Mouse (Mus musculus): ENCODE results near the gene Mon2. TPM values are rescaled to one million over a fixed set of nuclear protein-coding genes. Genes with fewer than 3 reads are reported as not detected.

Mon2 gene
- polyA plus RNA-seq (2015; fragmentation: Nextera tagmentation; extraction: Ambion mirVana), result 7.5 and 7.6 TPM in 2 replicates

- H3K27me3 ChIP-seq (ENCODE audit: control insufficient read depth, insufficient read depth, low read depth, low read length), result no peaks in the 10 kb centered on the region
- ATAC-seq (ENCODE audit: low read depth), result peak; percentile 99
- WGBS (ENCODE audit: insufficient replicate concordance), result under 1% methylated on average over 55 of the region's 58 CpGs
- peaks cover 18% of the 10 kb centered on the region for H3K4me1 ChIP-seq (ENCODE audit: control insufficient read depth, low read depth, low read length)
- H3K36me3 ChIP-seq (ENCODE audit: control insufficient read depth, insufficient read depth), result no peaks in the 10 kb centered on the region
- H3K4me3 ChIP-seq (ENCODE audit: low read depth, low read length), result peak within 1 kb of the TSS; percentile 90
- H3K4me2 ChIP-seq (ENCODE audit: low read depth, low read length), result peak within 1 kb of the TSS; percentile 81
- H3K9ac ChIP-seq (ENCODE audit: low read depth, low read length), result peak within 1 kb of the TSS; percentile 89
- H3K27ac ChIP-seq (ENCODE audit: low read length), result peak within 1 kb of the TSS; percentile 75
- no peaks in the 10 kb centered on the region for H3K9me3 ChIP-seq (replicated peaks; ENCODE audit: control insufficient read depth, low read length)
Observed at GRCm38 (mm10) chr10:123076245-123077023, at the start of gene Mon2. Gene Mon2 (minus strand): TSS chr10:123076505.

GRCm38 (mm10) chr10:123120666-123121392, 44.5 kb upstream of the Mon2 start:
- Histone ChIP-seq H3K4me2 (ENCODE audit: low read depth, low read length) (no peak overlapping the region), H3K4me1 (ENCODE audit: control insufficient read depth, low read depth, low read length) (no peaks in the 10 kb centered on the region), H3K36me3 (ENCODE audit: control insufficient read depth, insufficient read depth) (peaks cover 68% of the 10 kb centered on the region), H3K9me3 (replicated peaks; ENCODE audit: control insufficient read depth, low read length) (no peaks in the 10 kb centered on the region), H3K27me3 (ENCODE audit: control insufficient read depth, insufficient read depth, low read depth, low read length) (no peaks in the 10 kb centered on the region), H3K4me3 (ENCODE audit: low read depth, low read length) (no peak overlapping the region), H3K27ac (ENCODE audit: low read length) (no peak overlapping the region), H3K9ac (ENCODE audit: low read depth, low read length) (no peak overlapping the region)
- WGBS (ENCODE audit: insufficient replicate concordance), result 90% methylated on average over 14 of the region's 14 CpGs
- peak; percentile 73 for ATAC-seq (ENCODE audit: low read depth)

GRCm38 (mm10) chr10:123116861-123117260, 40.6 kb upstream of the Mon2 start:
- Histone ChIP-seq H3K9me3 (replicated peaks; ENCODE audit: control insufficient read depth, low read length) (no peaks in the 10 kb centered on the region), H3K4me2 (ENCODE audit: low read depth, low read length) (no peak overlapping the region), H3K4me1 (ENCODE audit: control insufficient read depth, low read depth, low read length) (no peaks in the 10 kb centered on the region; the same call in 1 of the 2 replicates), H3K27me3 (ENCODE audit: control insufficient read depth, insufficient read depth, low read depth, low read length) (no peaks in the 10 kb centered on the region), H3K27ac (ENCODE audit: low read length) (no peak overlapping the region), H3K36me3 (ENCODE audit: control insufficient read depth, insufficient read depth) (peaks cover 63% of the 10 kb centered on the region), H3K4me3 (ENCODE audit: low read depth, low read length) (no peak overlapping the region), H3K9ac (ENCODE audit: low read depth, low read length) (no peak overlapping the region)
- ATAC-seq (ENCODE audit: low read depth), result no peak
- WGBS (ENCODE audit: insufficient replicate concordance), result 87% methylated on average over 14 of the region's 14 CpGs

GRCm38 (mm10) chr10:123113466-123113865, 37.2 kb upstream of the Mon2 start:
- Histone ChIP-seq H3K36me3 (ENCODE audit: control insufficient read depth, insufficient read depth) (peaks cover 51% of the 10 kb centered on the region), H3K27me3 (ENCODE audit: control insufficient read depth, insufficient read depth, low read depth, low read length) (no peaks in the 10 kb centered on the region), H3K9ac (ENCODE audit: low read depth, low read length) (no peak overlapping the region), H3K27ac (ENCODE audit: low read length) (no peak overlapping the region), H3K4me2 (ENCODE audit: low read depth, low read length) (no peak overlapping the region), H3K9me3 (replicated peaks; ENCODE audit: control insufficient read depth, low read length) (no peaks in the 10 kb centered on the region), H3K4me3 (ENCODE audit: low read depth, low read length) (no peak overlapping the region), H3K4me1 (ENCODE audit: control insufficient read depth, low read depth, low read length) (no peaks in the 10 kb centered on the region; the same call in 1 of the 2 replicates)
- 89% methylated on average over 8 of the region's 8 CpGs for WGBS (ENCODE audit: insufficient replicate concordance)
- no peak for ATAC-seq (ENCODE audit: low read depth)

- peaks cover 49% of the 10 kb centered on the region for H3K36me3 ChIP-seq (ENCODE audit: control insufficient read depth, insufficient read depth)
- H3K4me1 ChIP-seq (ENCODE audit: control insufficient read depth, low read depth, low read length), result no peaks in the 10 kb centered on the region; the same call in 1 of the 2 replicates
- no peaks in the 10 kb centered on the region for H3K9me3 ChIP-seq (replicated peaks; ENCODE audit: control insufficient read depth, low read length)
- no peak overlapping the region for H3K9ac ChIP-seq (ENCODE audit: low read depth, low read length)
- H3K27me3 ChIP-seq (ENCODE audit: control insufficient read depth, insufficient read depth, low read depth, low read length), result no peaks in the 10 kb centered on the region
- H3K4me3 ChIP-seq (ENCODE audit: low read depth, low read length), result no peak overlapping the region
- H3K4me2 ChIP-seq (ENCODE audit: low read depth, low read length), result no peak overlapping the region
- H3K27ac ChIP-seq (ENCODE audit: low read length), result no peak overlapping the region
- no peak for ATAC-seq (ENCODE audit: low read depth)
- WGBS (ENCODE audit: insufficient replicate concordance), result 77% methylated on average over 9 of the region's 9 CpGs
Observed at GRCm38 (mm10) chr10:123112787-123113168, 36.5 kb upstream of the Mon2 start.

GRCm38 (mm10) chr10:123112056-123112786, 35.9 kb upstream of the Mon2 start:
- H3K9me3 ChIP-seq (replicated peaks; ENCODE audit: control insufficient read depth, low read length), result no peaks in the 10 kb centered on the region
- H3K27ac ChIP-seq (ENCODE audit: low read length), result no peak overlapping the region
- ATAC-seq (ENCODE audit: low read depth), result peak; percentile 42; the same call in 1 of the 2 replicates
- H3K4me1 ChIP-seq (ENCODE audit: control insufficient read depth, low read depth, low read length), result no peaks in the 10 kb centered on the region; the same call in 1 of the 2 replicates
- no peaks in the 10 kb centered on the region for H3K27me3 ChIP-seq (ENCODE audit: control insufficient read depth, insufficient read depth, low read depth, low read length)
- H3K9ac ChIP-seq (ENCODE audit: low read depth, low read length), result no peak overlapping the region
- H3K4me3 ChIP-seq (ENCODE audit: low read depth, low read length), result no peak overlapping the region
- no peak overlapping the region for H3K4me2 ChIP-seq (ENCODE audit: low read depth, low read length)
- 84% methylated on average over 11 of the region's 11 CpGs for WGBS (ENCODE audit: insufficient replicate concordance)
- peaks cover 44% of the 10 kb centered on the region for H3K36me3 ChIP-seq (ENCODE audit: control insufficient read depth, insufficient read depth)

GRCm38 (mm10) chr10:123110548-123110947, 34.2 kb upstream of the Mon2 start:
- Histone ChIP-seq H3K36me3 (ENCODE audit: control insufficient read depth, insufficient read depth) (peaks cover 28% of the 10 kb centered on the region), H3K9me3 (replicated peaks; ENCODE audit: control insufficient read depth, low read length) (no peaks in the 10 kb centered on the region), H3K4me3 (ENCODE audit: low read depth, low read length) (no peak overlapping the region), H3K4me2 (ENCODE audit: low read depth, low read length) (no peak overlapping the region), H3K4me1 (ENCODE audit: control insufficient read depth, low read depth, low read length) (no peaks in the 10 kb centered on the region; the same call in 1 of the 2 replicates), H3K9ac (ENCODE audit: low read depth, low read length) (no peak overlapping the region), H3K27me3 (ENCODE audit: control insufficient read depth, insufficient read depth, low read depth, low read length) (no peaks in the 10 kb centered on the region), H3K27ac (ENCODE audit: low read length) (no peak overlapping the region)
- WGBS (ENCODE audit: insufficient replicate concordance), result 89% methylated on average over 11 of the region's 11 CpGs
- ATAC-seq (ENCODE audit: low read depth), result no peak

GRCm38 (mm10) chr10:123108527-123108926, 32.2 kb upstream of the Mon2 start:
- Histone ChIP-seq H3K4me2 (ENCODE audit: low read depth, low read length) (no peak overlapping the region), H3K9me3 (replicated peaks; ENCODE audit: control insufficient read depth, low read length) (no peaks in the 10 kb centered on the region), H3K36me3 (ENCODE audit: control insufficient read depth, insufficient read depth) (peaks cover 20% of the 10 kb centered on the region), H3K27ac (ENCODE audit: low read length) (no peak overlapping the region), H3K4me1 (ENCODE audit: control insufficient read depth, low read depth, low read length) (no peaks in the 10 kb centered on the region; the same call in 1 of the 2 replicates), H3K9ac (ENCODE audit: low read depth, low read length) (no peak overlapping the region), H3K4me3 (ENCODE audit: low read depth, low read length) (no peak overlapping the region), H3K27me3 (ENCODE audit: control insufficient read depth, insufficient read depth, low read depth, low read length) (no peaks in the 10 kb centered on the region)
- ATAC-seq (ENCODE audit: low read depth), result no peak
- WGBS (ENCODE audit: insufficient replicate concordance), result 88% methylated on average over 1 of the region's 1 CpGs
